Mouse (Mus musculus) heart, embryonic 13.5 days (tissue): Measurements from ENCODE around the gene Gm9495. TPM values are rescaled to one million over a fixed set of nuclear protein-coding genes. Genes with fewer than 3 reads are reported as not detected.
"Not testable (repeated sequence)": the region's sequence is repeated elsewhere in the genome, so short reads cannot be mapped to it uniquely, and the experiment has no call there.

Experiments
- ATAC-seq: fragments of 200-750 bp; cut with Nextera tagmentation; 2 replicates; pipeline ENCODE4 v1.8.0; 2017; ENCODE audit warnings: moderate TSS enrichment; ENCODE audit not compliant: insufficient number of reproducible peaks, low FRiP score, low TSS enrichment; ENCODE audit errors: extremely low read depth
- H3K27ac ChIP-seq: fragments of 300-500 bp; sonication (generic); replicated peaks from 2 replicates; pipeline ENCODE4 v1.5.1; 2015; ENCODE audit warnings: moderate library complexity, mild to moderate bottlenecking, inconsistent platforms
- H3K27me3 ChIP-seq: fragments of 300-500 bp; sonication (generic); replicated peaks from 2 replicates; pipeline ENCODE4 v1.6.1; 2015; ENCODE audit warnings: mild to moderate bottlenecking, inconsistent platforms
- H3K36me3 ChIP-seq: fragments of 300-500 bp; sonication (generic); 2 replicates; pipeline ENCODE4 v1.6.1; 2015; ENCODE audit warnings: mild to moderate bottlenecking, inconsistent platforms
- H3K4me1 ChIP-seq: fragments of 300-500 bp; sonication (generic); 2 replicates; pipeline ENCODE4 v1.6.1; 2015; ENCODE audit warnings: inconsistent platforms
- H3K4me2 ChIP-seq: fragments of 300-500 bp; sonication (generic); 2 replicates; pipeline ENCODE4 v1.6.1; 2015; ENCODE audit warnings: inconsistent platforms, mild to moderate bottlenecking, moderate library complexity
- H3K4me3 ChIP-seq: fragments of 300-500 bp; sonication (generic); 2 replicates; pipeline ENCODE4 v1.5.1; 2015; ENCODE audit warnings: moderate library complexity, mild to moderate bottlenecking, inconsistent platforms
- H3K9ac ChIP-seq: fragments of 300-500 bp; sonication (generic); 2 replicates; pipeline ENCODE4 v1.6.1; 2015; ENCODE audit warnings: inconsistent platforms, mild to moderate bottlenecking, moderate library complexity
- H3K9me3 ChIP-seq: fragments of 300-500 bp; sonication (generic); 2 replicates; pipeline ENCODE4 v1.6.1; 2016; ENCODE audit warnings: inconsistent platforms
- WGBS: fragments of 180-500 bp; shearing (Covaris S2); methylation state at CpG from one replicate; pipeline ENCODE4 v1.1.7; 2015; ENCODE audit warnings: mixed read lengths; 5-methylcytosine and 5-hydroxymethylcytosine counted together
- polyA plus RNA-seq: library from polyadenylated mRNA; unstranded; fragments of >200 nt; fragmentation: Nextera tagmentation; extraction: Ambion mirVana; gene quantifications from 2 replicates; pipeline ENCODE4 v1.2.1, GENCODE M21; 2015

Gm9495 gene
- polyA plus RNA-seq = not detected in 2 replicates

- H3K27ac ChIP-seq, ATAC-seq, H3K9me3 ChIP-seq, H3K36me3 ChIP-seq, H3K4me3 ChIP-seq, H3K27me3 ChIP-seq, H3K4me2 ChIP-seq, H3K9ac ChIP-seq, H3K4me1 ChIP-seq: not testable (repeated sequence)
- WGBS = 71% methylated on average over 3 of the region's 3 CpGs
Measured at GRCm38 (mm10) chr8:69453465-69453864, at the start of gene Gm9495. Gm9495 (minus strand) TSS chr8:69453565.

GRCm38 (mm10) chr8:69474946-69475345 lies 21.6 kb upstream of the Gm9495 start:
- H3K27ac ChIP-seq, H3K4me3 ChIP-seq, H3K36me3 ChIP-seq, H3K9ac ChIP-seq, H3K4me2 ChIP-seq, H3K9me3 ChIP-seq, H3K4me1 ChIP-seq, ATAC-seq, H3K27me3 ChIP-seq: not testable (repeated sequence)
- WGBS = 60% methylated on average over 3 of the region's 3 CpGs

- 63% methylated on average over 3 of the region's 3 CpGs for WGBS
- not testable (repeated sequence) for H3K9me3 ChIP-seq, H3K9ac ChIP-seq, H3K27ac ChIP-seq, H3K4me3 ChIP-seq, ATAC-seq, H3K36me3 ChIP-seq, H3K27me3 ChIP-seq, H3K4me1 ChIP-seq, H3K4me2 ChIP-seq
Measured at GRCm38 (mm10) chr8:69420018-69420417, 33.3 kb downstream of the Gm9495 start.

GRCm38 (mm10) chr8:69414326-69414725 lies 39.0 kb downstream of the Gm9495 start:
- ATAC-seq = no peak
- no peak overlapping the region for H3K27ac ChIP-seq

GRCm38 (mm10) chr8:69404768-69405167 lies 48.6 kb downstream of the Gm9495 start:
- Histone ChIP-seq H3K4me2 (no peak overlapping the region), H3K27ac (no peak overlapping the region), H3K27me3 (no peaks in the 10 kb centered on the region), H3K4me1 (0 out of 2 replicates have a peak, but pooled peaks cover 5% of the 10 kb centered on the region), H3K36me3 (no peaks in the 10 kb centered on the region), H3K9me3 (0 out of 2 replicates have a peak, but pooled peaks cover 5% of the 10 kb centered on the region), H3K9ac (no peak overlapping the region), H3K4me3 (no peak overlapping the region)
- no peak for ATAC-seq
- WGBS = 63% methylated on average over 6 of the region's 6 CpGs

More at GRCm38 (mm10) chr8:69414326-69414725, 39.0 kb downstream of the Gm9495 start:
- no peaks in the 10 kb centered on the region for H3K27me3 ChIP-seq
- H3K36me3 ChIP-seq = no peaks in the 10 kb centered on the region
- no peak overlapping the region for H3K4me3 ChIP-seq
- no peaks in the 10 kb centered on the region for H3K4me1 ChIP-seq
- no peak overlapping the region for H3K9ac ChIP-seq
- 81% methylated on average over 1 of the region's 1 CpGs for WGBS
- no peak overlapping the region for H3K4me2 ChIP-seq
- no peaks in the 10 kb centered on the region for H3K9me3 ChIP-seq

- WGBS = 63% methylated on average over 4 of the region's 4 CpGs
- H3K4me3 ChIP-seq = peak overlapping the region; percentile 71
Measured at GRCm38 (mm10) chr8:69399956-69400443, 53.4 kb downstream of the Gm9495 start.

GRCm38 (mm10) chr8:69399181-69399955 lies 54.0 kb downstream of the Gm9495 start:
- 12% methylated on average over 43 of the region's 43 CpGs for WGBS
- no peaks in the 10 kb centered on the region for H3K36me3 ChIP-seq
- peak overlapping the region; percentile 91 for H3K9ac ChIP-seq
- H3K27me3 ChIP-seq = no peaks in the 10 kb centered on the region
- peaks cover 20% of the 10 kb centered on the region for H3K4me1 ChIP-seq
- H3K4me2 ChIP-seq = peak overlapping the region; percentile 86
- 0 out of 2 replicates have a peak, but pooled peaks cover 5% of the 10 kb centered on the region for H3K9me3 ChIP-seq
- H3K27ac ChIP-seq = peak overlapping the region; percentile 69; the same call in 1 of the 2 replicates
- peak; percentile 56 for ATAC-seq
- H3K4me3 ChIP-seq = peak overlapping the region; percentile 71

More at GRCm38 (mm10) chr8:69399956-69400443, 53.4 kb downstream of the Gm9495 start:
- Histone ChIP-seq H3K36me3 (no peaks in the 10 kb centered on the region), H3K9ac (peak overlapping the region; percentile 91), H3K27ac (peak overlapping the region; percentile 69; the same call in 1 of the 2 replicates), H3K27me3 (no peaks in the 10 kb centered on the region), H3K4me1 (peaks cover 15% of the 10 kb centered on the region), H3K4me2 (peak overlapping the region; percentile 86), H3K9me3 (0 out of 2 replicates have a peak, but pooled peaks cover 5% of the 10 kb centered on the region)
- no peak for ATAC-seq

- 62% methylated on average over 6 of the region's 6 CpGs for WGBS
- H3K4me2 ChIP-seq = peak overlapping the region; percentile 74
Measured at GRCm38 (mm10) chr8:69396196-69396595, 57.2 kb downstream of the Gm9495 start.

GRCm38 (mm10) chr8:69395050-69395789 lies 58.1 kb downstream of the Gm9495 start:
- 2% methylated on average over 26 of the region's 26 CpGs for WGBS

More at GRCm38 (mm10) chr8:69396196-69396595, 57.2 kb downstream of the Gm9495 start:
- no peak overlapping the region for H3K4me3 ChIP-seq
- H3K9ac ChIP-seq = no peak overlapping the region
- H3K36me3 ChIP-seq = peaks cover 20% of the 10 kb centered on the region
- H3K27ac ChIP-seq = 0 out of 2 replicates have a peak overlapping the region, but pooled peaks have one; percentile 98
- no peaks in the 10 kb centered on the region for H3K27me3 ChIP-seq
- peaks cover 26% of the 10 kb centered on the region for H3K4me1 ChIP-seq
- ATAC-seq = no peak
- peaks cover 10% of the 10 kb centered on the region for H3K9me3 ChIP-seq

GRCm38 (mm10) chr8:69384361-69384760 lies 69.0 kb downstream of the Gm9495 start:
- no peak overlapping the region for H3K4me3 ChIP-seq
- H3K9me3 ChIP-seq = peaks cover 31% of the 10 kb centered on the region
- no peaks in the 10 kb centered on the region for H3K27me3 ChIP-seq
- no peak overlapping the region for H3K27ac ChIP-seq
- no peaks in the 10 kb centered on the region for H3K4me1 ChIP-seq
- H3K9ac ChIP-seq = no peak overlapping the region
- ATAC-seq = no peak
- peaks cover 45% of the 10 kb centered on the region for H3K36me3 ChIP-seq
- no peak overlapping the region for H3K4me2 ChIP-seq
- 92% methylated on average over 6 of the region's 6 CpGs for WGBS

More at GRCm38 (mm10) chr8:69395050-69395789, 58.1 kb downstream of the Gm9495 start:
- peak overlapping the region; percentile 98 for H3K27ac ChIP-seq
- peaks cover 25% of the 10 kb centered on the region for H3K4me1 ChIP-seq
- peak overlapping the region; percentile 74 for H3K4me2 ChIP-seq
- H3K4me3 ChIP-seq = peak overlapping the region; percentile 86
- no peaks in the 10 kb centered on the region for H3K27me3 ChIP-seq
- H3K9me3 ChIP-seq = peaks cover 14% of the 10 kb centered on the region
- peak overlapping the region; percentile 97 for H3K9ac ChIP-seq
- peaks cover 26% of the 10 kb centered on the region for H3K36me3 ChIP-seq
- ATAC-seq = peak; percentile 87
